Mouse (Mus musculus) lung, adult 18-20 months (tissue): ENCODE data around the gene Hpse2.
"Not testable (repeated sequence)": the region's sequence is repeated elsewhere in the genome, so short reads cannot be mapped to it uniquely, and the experiment has no call there.

Source experiments
- DNase-seq, 2 experiments: peaks; one replicate each; pipeline ENCODE4 v3.0.0; 2022; ENCODE audit warnings: mixed read lengths in 2 of 2

Hpse2 gene

GRCm38 (mm10) chr19:43388017-43388904 is at the start of gene Hpse2:
TSS of gene Hpse2 (minus strand) at chr19:43388355.
- no peak for DNase-seq

- DNase-seq = no peak
These were observed 39.5 kb upstream of the Hpse2 start for GRCm38 (mm10) chr19:43427446-43428224.

GRCm38 (mm10) chr19:43424082-43424481 is 35.9 kb upstream of the Hpse2 start:
- DNase-seq = no peak

GRCm38 (mm10) chr19:43420506-43420905 is 32.4 kb upstream of the Hpse2 start:
- no peak for DNase-seq

GRCm38 (mm10) chr19:43415565-43415964 is 27.4 kb upstream of the Hpse2 start:
- no peak for DNase-seq

GRCm38 (mm10) chr19:43407181-43407580 is 19.0 kb upstream of the Hpse2 start:
- DNase-seq = no peak

- peak in 1 of 2 experiments; percentile 24 for DNase-seq
These were observed 8.2 kb upstream of the Hpse2 start for GRCm38 (mm10) chr19:43396327-43396726.

GRCm38 (mm10) chr19:43387071-43387770 is 934 bp downstream of the Hpse2 start:
- no peak for DNase-seq

- no peak for DNase-seq
These were observed 1.9 kb downstream of the Hpse2 start for GRCm38 (mm10) chr19:43386041-43386952.

- DNase-seq = no peak
These were observed 2.7 kb downstream of the Hpse2 start for GRCm38 (mm10) chr19:43385451-43385850.

- DNase-seq = no peak
These were observed 3.1 kb downstream of the Hpse2 start for GRCm38 (mm10) chr19:43384978-43385431.

GRCm38 (mm10) chr19:43384346-43384977 is 3.7 kb downstream of the Hpse2 start:
- DNase-seq = no peak

GRCm38 (mm10) chr19:43358830-43359229 is 29.3 kb downstream of the Hpse2 start:
- DNase-seq = no peak

GRCm38 (mm10) chr19:43311125-43311524 is 77.0 kb downstream of the Hpse2 start:
- DNase-seq = peak in 1 of 2 experiments; percentile 3

- DNase-seq = no peak
These were observed 81.4 kb downstream of the Hpse2 start for GRCm38 (mm10) chr19:43306756-43307155.

- DNase-seq = not testable (repeated sequence)
These were observed 106.8 kb downstream of the Hpse2 start for GRCm38 (mm10) chr19:43281336-43281735.

GRCm38 (mm10) chr19:43243993-43244392 is 144.2 kb downstream of the Hpse2 start:
- no peak for DNase-seq

- no peak for DNase-seq
These were observed 156.4 kb downstream of the Hpse2 start for GRCm38 (mm10) chr19:43231711-43232110.

- peak; percentile 17 to 46 for DNase-seq
These were observed 194.6 kb downstream of the Hpse2 start for GRCm38 (mm10) chr19:43193562-43193961.

GRCm38 (mm10) chr19:43175437-43175965 is 212.7 kb downstream of the Hpse2 start:
- DNase-seq = no peak

GRCm38 (mm10) chr19:43174812-43175211 is 213.3 kb downstream of the Hpse2 start:
- no peak for DNase-seq
